17 mouse cellular contexts compared by ENCODE assay signal in the genomic region with DNA sequence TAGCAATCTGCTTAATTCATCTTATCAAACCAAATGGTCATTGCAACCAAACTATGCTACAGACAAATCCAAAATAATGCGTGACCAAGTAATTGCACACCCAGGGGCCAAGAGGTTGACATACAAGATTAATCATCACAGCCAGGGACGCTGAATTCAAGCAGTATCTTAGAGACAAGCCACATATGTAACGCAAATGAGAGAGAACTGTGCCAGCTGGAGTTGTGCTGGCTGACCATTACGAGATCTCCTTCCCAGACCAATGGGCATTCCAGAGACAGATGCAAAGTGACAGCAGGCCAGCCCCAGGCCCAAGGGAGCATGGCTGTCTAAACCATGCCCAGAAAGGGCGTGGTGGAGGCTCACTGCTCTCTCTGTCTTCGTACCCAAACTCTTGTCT.
DNase-seq lines count a peak whose midpoint lies in the region; ATAC-seq lines count a peak whose summit lies in the region.
"Had no signal": no experiment of that assay in that cellular context is flagged by ENCODE, and none has a peak within 500 bp of the region (broad histone marks: within the 10 kb centered on the region; RNA-seq: fewer than 3 reads in every experiment).

No protein-coding gene starts in this region.

- H3K36me3 ChIP-seq in embryonic facial prominence, embryonic 14.5 days (ENCODE audit: control insufficient read depth, insufficient read depth, low read length), result no peaks in the 10 kb centered on the region
- H3K36me3 ChIP-seq in embryonic facial prominence, embryonic 10.5 days (replicated peaks), result no peaks in the 10 kb centered on the region
- H3K36me3 ChIP-seq: G1E; heart, embryonic 15.5 days; liver, embryonic 12.5 days had no signal

- no peaks in the 10 kb centered on the region for H3K9me3 ChIP-seq in embryonic facial prominence, embryonic 14.5 days (ENCODE audit: control insufficient read depth, low read length)
- H3K9me3 ChIP-seq in embryonic facial prominence, embryonic 10.5 days, result no peaks in the 10 kb centered on the region
- H3K9me3 ChIP-seq: G1E; heart, embryonic 15.5 days; liver, embryonic 12.5 days had no signal

- H3K9ac ChIP-seq in embryonic facial prominence, embryonic 14.5 days (ENCODE audit: low read depth, low read length), result no peak overlapping the region
- H3K9ac ChIP-seq: heart, embryonic 15.5 days; liver, embryonic 12.5 days had no signal

- DNase-seq in embryonic facial prominence, embryonic 14.5 days (ENCODE audit: low spot score), result peak; percentile 41
- DNase-seq in embryonic facial prominence, embryonic 10.5 days (ENCODE audit: low spot score), result no peak
- peak; percentile 31 to 40 for DNase-seq in kidney, postnatal 4 days
- DNase-seq in kidney, postnatal 25 days, result no peak
- DNase-seq in 3T3-L1 (ENCODE audit: low read depth, low spot score), result peak; percentile 81
- peak; percentile 44 for DNase-seq in embryo, embryonic 11 days
- no peak for DNase-seq in layer of hippocampus, adult 11-12 months (ENCODE audit: low spot score)
- no peak for DNase-seq in layer of hippocampus, postnatal 10 days (ENCODE audit: low spot score in 2 of 2)
- DNase-seq: cerebellum, adult 11-12 months; layer of hippocampus, adult 9-11 months; right cerebral cortex, postnatal 25 days; thymus, adult 2 months had no signal

- H3K27ac ChIP-seq in embryonic facial prominence, embryonic 14.5 days (replicated peaks; ENCODE audit: low read depth, low read length), result no peak overlapping the region
- no peak overlapping the region for H3K27ac ChIP-seq in embryonic facial prominence, embryonic 10.5 days (replicated peaks)
- H3K27ac ChIP-seq: heart, embryonic 15.5 days; liver, embryonic 12.5 days had no signal

- no peaks in the 10 kb centered on the region for H3K27me3 ChIP-seq in embryonic facial prominence, embryonic 14.5 days (replicated peaks; ENCODE audit: control insufficient read depth, insufficient read depth, low read length)
- H3K27me3 ChIP-seq in embryonic facial prominence, embryonic 10.5 days (replicated peaks; ENCODE audit: low read depth, poor library complexity, severe bottlenecking), result no peaks in the 10 kb centered on the region
- H3K27me3 ChIP-seq: heart, embryonic 15.5 days; liver, embryonic 12.5 days; megakaryocyte, embryonic 14.5 days had no signal

- WGBS in embryonic facial prominence, embryonic 14.5 days, result 53% methylated on average over 6 of the region's 6 CpGs
- 66% methylated on average over 6 of the region's 6 CpGs for WGBS in embryonic facial prominence, embryonic 10.5 days

- ATAC-seq in embryonic facial prominence, embryonic 14.5 days (ENCODE audit: low read depth), result no peak; the same call in 1 of the 2 replicates
- ATAC-seq: inflammation-experienced regulatory T-cells, adult 6 months; liver, embryonic 12.5 days had no signal

- no peak overlapping the region for H3K4me2 ChIP-seq in embryonic facial prominence, embryonic 14.5 days (ENCODE audit: low read depth, low read length)
- H3K4me2 ChIP-seq: heart, embryonic 15.5 days; liver, embryonic 12.5 days had no signal

- no peak overlapping the region for H3K4me3 ChIP-seq in embryonic facial prominence, embryonic 14.5 days (ENCODE audit: low read depth, low read length)
- no peak overlapping the region for H3K4me3 ChIP-seq in embryonic facial prominence, embryonic 10.5 days
- H3K4me3 ChIP-seq: heart, embryonic 15.5 days; liver, embryonic 12.5 days; megakaryocyte, embryonic 14.5 days had no signal

- peaks cover 7% of the 10 kb centered on the region; the same call in 1 of the 2 replicates for H3K4me1 ChIP-seq in embryonic facial prominence, embryonic 14.5 days (ENCODE audit: control insufficient read depth, insufficient read depth, low read length)
- peaks cover 19% of the 10 kb centered on the region for H3K4me1 ChIP-seq in embryonic facial prominence, embryonic 10.5 days
- H3K4me1 ChIP-seq: heart, embryonic 15.5 days; liver, embryonic 12.5 days; megakaryocyte, embryonic 14.5 days had no signal

Comparison
In these comparisons a context has a peak if more than half of its experiments do, and no peak if none do; other contexts are left out.
1. DNase-seq: peak in embryonic facial prominence, embryonic 14.5 days (single experiment), kidney, postnatal 4 days (2 of 2), 3T3-L1 (single experiment) and embryo, embryonic 11 days (single experiment); none in embryonic facial prominence, embryonic 10.5 days (single experiment), kidney, postnatal 25 days (0 of 2), layer of hippocampus, adult 11-12 months (single experiment) and layer of hippocampus, postnatal 10 days (0 of 2).